Mouse (Mus musculus) forebrain, embryonic 12.5 days (tissue): ENCODE results near the gene Spryd4. TPM values are rescaled to one million over a fixed set of nuclear protein-coding genes. Genes with fewer than 3 reads are reported as not detected.
"Not testable (repeated sequence)": the region's sequence is repeated elsewhere in the genome, so short reads cannot be mapped to it uniquely, and the experiment has no call there.

ENCODE experiments used
- ATAC-seq: fragments of 200-750 bp; cut with Nextera tagmentation; 2 replicates; pipeline ENCODE4 v1.8.0; 2017; ENCODE audit warnings: moderate TSS enrichment; ENCODE audit not compliant: low FRiP score
- H3K27ac ChIP-seq: fragments of 300-500 bp; sonication (generic); 2 replicates; pipeline ENCODE4 v1.5.1; 2016; ENCODE audit warnings: mild to moderate bottlenecking
- H3K27me3 ChIP-seq: fragments of 300-500 bp; sonication (generic); 2 replicates; pipeline ENCODE4 v1.6.1; 2016; ENCODE audit warnings: mild to moderate bottlenecking
- H3K36me3 ChIP-seq: fragments of 300-500 bp; sonication (generic); replicated peaks from 2 replicates; pipeline ENCODE4 v1.6.1; 2016; ENCODE audit warnings: mild to moderate bottlenecking
- H3K4me1 ChIP-seq: fragments of 300-500 bp; sonication (generic); 2 replicates; pipeline ENCODE4 v1.6.1; 2016
- H3K4me2 ChIP-seq: fragments of 300-500 bp; sonication (generic); 2 replicates; pipeline ENCODE4 v1.6.1; 2016; ENCODE audit warnings: mild to moderate bottlenecking, moderate library complexity
- H3K4me3 ChIP-seq: fragments of 300-500 bp; sonication (generic); replicated peaks from 2 replicates; pipeline ENCODE4 v1.5.1; 2016; ENCODE audit warnings: mild to moderate bottlenecking
- H3K9ac ChIP-seq: fragments of 300-500 bp; sonication (generic); 2 replicates; pipeline ENCODE4 v1.6.1; 2016; ENCODE audit warnings: mild to moderate bottlenecking
- H3K9me3 ChIP-seq: fragments of 300-500 bp; sonication (generic); 2 replicates; pipeline ENCODE4 v1.6.1; 2016
- WGBS: fragments of 180-500 bp; shearing (Covaris S2); methylation state at CpG from one replicate; pipeline ENCODE4 v1.1.7; 2016; 5-methylcytosine and 5-hydroxymethylcytosine counted together
- polyA plus RNA-seq: library from polyadenylated mRNA; unstranded; fragments of >200 nt; fragmentation: Nextera tagmentation; extraction: Ambion mirVana; gene quantifications from 2 replicates; pipeline ENCODE4 v1.2.1, GENCODE M21; 2016

Gene Spryd4
- polyA plus RNA-seq, 1 experiment from 2014 or later = 21.8 TPM

DNA sequence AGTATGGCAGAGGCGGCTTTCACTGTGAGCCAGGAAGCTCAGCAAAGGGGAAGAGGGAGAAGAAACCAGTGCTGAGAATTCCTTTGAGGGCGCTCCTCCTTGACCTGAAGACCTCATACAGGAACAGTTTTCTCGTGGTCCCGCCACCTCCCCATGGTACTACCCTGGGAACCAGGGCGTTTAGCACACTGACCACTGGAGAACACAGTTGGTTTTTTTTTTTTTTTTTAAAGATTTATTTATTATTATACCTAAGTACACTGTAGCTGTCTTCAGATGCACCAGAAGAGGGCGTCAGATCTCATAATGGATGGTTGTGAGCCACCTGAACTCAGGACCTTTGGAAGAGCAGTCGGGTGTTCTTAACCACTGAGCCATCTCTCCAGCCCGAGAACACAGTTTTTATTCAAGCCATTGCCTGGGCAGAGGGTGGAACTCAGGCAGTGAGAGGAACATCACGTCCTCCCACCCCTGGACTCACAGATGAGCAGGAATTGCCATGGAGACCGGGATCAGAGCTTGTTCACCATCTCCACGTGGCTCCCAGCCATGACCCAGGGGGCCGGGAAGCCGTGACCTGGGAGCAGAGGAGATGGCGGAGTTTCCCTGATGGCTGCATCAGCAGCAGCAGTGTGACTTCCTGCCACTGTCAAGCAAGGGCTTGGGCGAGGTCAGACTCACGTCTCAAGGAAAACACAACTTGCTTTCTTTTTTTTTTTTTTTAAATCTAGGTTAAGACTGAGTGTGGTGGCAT is 10.1 kb upstream of the Spryd4 start:
- H3K27me3 ChIP-seq = peaks cover 6% of the 10 kb centered on the region
- no peaks in the 10 kb centered on the region for H3K36me3 ChIP-seq
- no peak overlapping the region for H3K9ac ChIP-seq
- no peak overlapping the region for H3K4me3 ChIP-seq
- H3K27ac ChIP-seq = no peak overlapping the region
- 75% methylated on average over 16 of the region's 16 CpGs for WGBS
- ATAC-seq = no peak
- H3K9me3 ChIP-seq = no peaks in the 10 kb centered on the region
- H3K4me1 ChIP-seq = peaks cover 16% of the 10 kb centered on the region
- no peak overlapping the region for H3K4me2 ChIP-seq

DNA sequence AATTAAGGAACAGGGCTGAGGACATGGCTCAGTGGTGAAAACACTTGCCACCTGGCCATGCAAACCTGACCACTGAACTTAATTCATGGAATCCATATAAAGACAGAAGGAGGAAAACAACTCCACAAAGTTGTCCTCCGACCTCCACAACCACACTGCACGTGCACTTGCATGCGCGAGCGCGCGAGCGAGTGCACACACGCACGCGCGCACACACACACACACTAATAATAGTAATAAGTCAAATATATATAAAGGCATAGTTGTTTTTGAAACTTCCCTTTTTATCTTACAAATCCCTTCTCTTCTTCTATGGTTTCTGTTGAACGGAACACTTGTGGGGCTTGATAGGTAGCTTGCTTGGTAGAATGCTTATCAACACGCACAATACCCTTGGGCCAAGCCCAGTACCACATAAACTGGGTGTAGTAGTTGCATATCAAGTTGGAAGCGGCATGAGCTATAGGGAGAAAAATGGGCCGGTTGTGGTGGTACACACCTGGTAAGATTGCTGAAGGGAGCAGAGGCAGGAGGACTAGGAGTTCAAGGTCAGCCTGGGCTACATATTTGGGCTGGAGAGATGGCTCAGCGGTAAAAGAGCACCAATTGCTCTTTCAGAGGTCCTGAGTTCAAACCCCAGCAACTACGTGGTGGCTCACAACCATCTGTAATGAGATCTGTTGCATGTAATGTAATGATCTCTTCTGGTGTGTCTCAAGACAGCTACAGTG is 6.9 kb upstream of the Spryd4 start:
- no peak overlapping the region for H3K27ac ChIP-seq
- H3K9ac ChIP-seq = no peak overlapping the region
- peaks cover 3% of the 10 kb centered on the region; the same call in 1 of the 2 replicates for H3K27me3 ChIP-seq
- no peaks in the 10 kb centered on the region for H3K36me3 ChIP-seq
- no peak for ATAC-seq
- H3K4me2 ChIP-seq = no peak overlapping the region
- no peak overlapping the region for H3K4me3 ChIP-seq
- no peaks in the 10 kb centered on the region for H3K4me1 ChIP-seq
- H3K9me3 ChIP-seq = no peaks in the 10 kb centered on the region
- WGBS = 95% methylated on average over 18 of the region's 18 CpGs

DNA sequence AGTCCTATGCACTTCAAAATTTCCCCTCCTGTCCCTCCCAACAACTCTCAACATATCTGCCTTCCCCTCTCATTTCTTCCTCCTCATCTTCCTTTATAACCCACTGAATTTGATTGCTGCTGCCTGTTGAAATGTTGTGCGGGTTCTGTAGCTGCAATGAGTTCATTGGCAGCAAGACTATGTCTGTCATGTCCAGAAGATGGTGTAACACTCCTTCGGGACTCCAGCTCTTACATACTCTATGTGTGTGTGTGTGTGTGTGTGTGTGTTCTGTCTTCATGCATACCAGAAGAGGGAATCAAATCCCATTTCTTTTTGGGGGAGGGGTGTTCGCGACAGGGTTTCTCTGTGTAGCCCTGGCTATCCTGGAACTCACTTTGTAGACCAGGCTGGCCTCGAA is 3.4 kb upstream of the Spryd4 start:
- Histone ChIP-seq H3K27me3 (peaks cover 10% of the 10 kb centered on the region), H3K4me1 (peaks cover 14% of the 10 kb centered on the region), H3K9me3 (no peaks in the 10 kb centered on the region), H3K27ac (no peak overlapping the region), H3K4me3 (no peak overlapping the region), H3K4me2 (no peak overlapping the region), H3K9ac (no peak overlapping the region), H3K36me3 (no peaks in the 10 kb centered on the region)
- ATAC-seq = no peak
- WGBS = 89% methylated on average over 5 of the region's 5 CpGs

- H3K27ac ChIP-seq, ATAC-seq, H3K36me3 ChIP-seq, H3K4me3 ChIP-seq, H3K9me3 ChIP-seq, H3K9ac ChIP-seq, H3K4me2 ChIP-seq: not testable (repeated sequence)
- H3K4me1 ChIP-seq = peaks cover 14% of the 10 kb centered on the region
- WGBS = 90% methylated on average over 4 of the region's 4 CpGs
- peaks cover 10% of the 10 kb centered on the region for H3K27me3 ChIP-seq
Measured at GRCm38 (mm10) chr10:128214112-128214511, 2.5 kb upstream of the Spryd4 start.

- Histone ChIP-seq H3K4me1 (peaks cover 14% of the 10 kb centered on the region), H3K27ac (no peak overlapping the region), H3K4me3 (peak overlapping the region; percentile 24), H3K27me3 (peaks cover 10% of the 10 kb centered on the region), H3K36me3 (0 out of 2 replicates have a peak, but pooled peaks cover 8% of the 10 kb centered on the region), H3K9me3 (no peaks in the 10 kb centered on the region), H3K4me2 (peak overlapping the region; percentile 49), H3K9ac (peak overlapping the region; percentile 30; the same call in 1 of the 2 replicates)
- 3% methylated on average over 18 of the region's 18 CpGs for WGBS
- ATAC-seq = no peak
Measured at GRCm38 (mm10) chr10:128212871-128213323, 1.3 kb upstream of the Spryd4 start.

- Histone ChIP-seq H3K9ac (no peak overlapping the region), H3K27ac (no peak overlapping the region), H3K27me3 (peaks cover 10% of the 10 kb centered on the region), H3K9me3 (no peaks in the 10 kb centered on the region), H3K4me1 (peaks cover 14% of the 10 kb centered on the region), H3K36me3 (0 out of 2 replicates have a peak, but pooled peaks cover 8% of the 10 kb centered on the region), H3K4me2 (peak overlapping the region; percentile 85), H3K4me3 (peak overlapping the region; percentile 56)
- no peak for ATAC-seq
- WGBS = 58% methylated on average over 6 of the region's 6 CpGs
Measured at GRCm38 (mm10) chr10:128212148-128212547, 541 bp upstream of the Spryd4 start.

- peak overlapping the region; percentile 65 for H3K9ac ChIP-seq
- ATAC-seq = 0 out of 2 replicates have a peak, but pooled peaks have one; percentile 20
- peaks cover 16% of the 10 kb centered on the region; the same call in 1 of the 2 replicates for H3K36me3 ChIP-seq
- peaks cover 10% of the 10 kb centered on the region for H3K27me3 ChIP-seq
- peaks cover 14% of the 10 kb centered on the region for H3K4me1 ChIP-seq
- no peaks in the 10 kb centered on the region for H3K9me3 ChIP-seq
- 37% methylated on average over 14 of the region's 14 CpGs for WGBS
- H3K4me2 ChIP-seq = peak overlapping the region; percentile 85
- H3K27ac ChIP-seq = no peak overlapping the region
- peak overlapping the region; percentile 56 for H3K4me3 ChIP-seq
Measured at GRCm38 (mm10) chr10:128210954-128211353, 653 bp downstream of the Spryd4 start.

GRCm38 (mm10) chr10:128210131-128210530 is 1.5 kb downstream of the Spryd4 start:
- Histone ChIP-seq H3K9me3 (no peaks in the 10 kb centered on the region), H3K36me3 (peaks cover 18% of the 10 kb centered on the region; the same call in 1 of the 2 replicates), H3K4me3 (peak overlapping the region; percentile 56; the same call in 1 of the 2 replicates), H3K27ac (no peak overlapping the region), H3K4me1 (peaks cover 14% of the 10 kb centered on the region), H3K9ac (no peak overlapping the region), H3K27me3 (peaks cover 10% of the 10 kb centered on the region), H3K4me2 (no peak overlapping the region)
- 91% methylated on average over 2 of the region's 2 CpGs for WGBS
- no peak for ATAC-seq

- peaks cover 8% of the 10 kb centered on the region for H3K27me3 ChIP-seq
- H3K4me3 ChIP-seq = no peak overlapping the region
- H3K36me3 ChIP-seq = peaks cover 18% of the 10 kb centered on the region; the same call in 1 of the 2 replicates
- no peak overlapping the region for H3K9ac ChIP-seq
- H3K9me3 ChIP-seq = no peaks in the 10 kb centered on the region
- H3K27ac ChIP-seq = no peak overlapping the region
- H3K4me1 ChIP-seq = peaks cover 14% of the 10 kb centered on the region
- WGBS = 94% methylated on average over 11 of the region's 11 CpGs
- no peak overlapping the region for H3K4me2 ChIP-seq
- ATAC-seq = no peak
Measured at GRCm38 (mm10) chr10:128209311-128210009, 2.1 kb downstream of the Spryd4 start.

- H3K9me3 ChIP-seq = no peaks in the 10 kb centered on the region
- peaks cover 18% of the 10 kb centered on the region; the same call in 1 of the 2 replicates for H3K36me3 ChIP-seq
- H3K4me3 ChIP-seq = no peak overlapping the region
- ATAC-seq = no peak
- H3K9ac ChIP-seq = no peak overlapping the region
- WGBS = 94% methylated on average over 10 of the region's 10 CpGs
- H3K27me3 ChIP-seq = peaks cover 4% of the 10 kb centered on the region
- H3K4me1 ChIP-seq = peaks cover 14% of the 10 kb centered on the region
- no peak overlapping the region for H3K4me2 ChIP-seq
- no peak overlapping the region for H3K27ac ChIP-seq
Measured at GRCm38 (mm10) chr10:128208326-128208725, 3.3 kb downstream of the Spryd4 start.

GRCm38 (mm10) chr10:128204941-128205340 is 6.7 kb downstream of the Spryd4 start:
- Histone ChIP-seq H3K4me3 (no peak overlapping the region), H3K4me2 (no peak overlapping the region), H3K4me1 (no peaks in the 10 kb centered on the region), H3K9ac (no peak overlapping the region), H3K9me3 (no peaks in the 10 kb centered on the region), H3K27ac (no peak overlapping the region), H3K36me3 (peaks cover 18% of the 10 kb centered on the region; the same call in 1 of the 2 replicates), H3K27me3 (no peaks in the 10 kb centered on the region)
- ATAC-seq = no peak
- WGBS = 94% methylated on average over 15 of the region's 15 CpGs

GRCm38 (mm10) chr10:128201856-128202255 is 9.8 kb downstream of the Spryd4 start:
- Histone ChIP-seq H3K9ac (no peak overlapping the region), H3K27ac (no peak overlapping the region), H3K4me1 (no peaks in the 10 kb centered on the region), H3K4me2 (no peak overlapping the region), H3K4me3 (no peak overlapping the region), H3K27me3 (peaks cover 3% of the 10 kb centered on the region; the same call in 1 of the 2 replicates), H3K36me3 (peaks cover 10% of the 10 kb centered on the region; the same call in 1 of the 2 replicates), H3K9me3 (no peaks in the 10 kb centered on the region)
- ATAC-seq = no peak
- WGBS = 82% methylated on average over 6 of the region's 6 CpGs
